Mouse (Mus musculus): ENCODE results near the gene Hoxd9.

The Hoxd9 gene

DNA sequence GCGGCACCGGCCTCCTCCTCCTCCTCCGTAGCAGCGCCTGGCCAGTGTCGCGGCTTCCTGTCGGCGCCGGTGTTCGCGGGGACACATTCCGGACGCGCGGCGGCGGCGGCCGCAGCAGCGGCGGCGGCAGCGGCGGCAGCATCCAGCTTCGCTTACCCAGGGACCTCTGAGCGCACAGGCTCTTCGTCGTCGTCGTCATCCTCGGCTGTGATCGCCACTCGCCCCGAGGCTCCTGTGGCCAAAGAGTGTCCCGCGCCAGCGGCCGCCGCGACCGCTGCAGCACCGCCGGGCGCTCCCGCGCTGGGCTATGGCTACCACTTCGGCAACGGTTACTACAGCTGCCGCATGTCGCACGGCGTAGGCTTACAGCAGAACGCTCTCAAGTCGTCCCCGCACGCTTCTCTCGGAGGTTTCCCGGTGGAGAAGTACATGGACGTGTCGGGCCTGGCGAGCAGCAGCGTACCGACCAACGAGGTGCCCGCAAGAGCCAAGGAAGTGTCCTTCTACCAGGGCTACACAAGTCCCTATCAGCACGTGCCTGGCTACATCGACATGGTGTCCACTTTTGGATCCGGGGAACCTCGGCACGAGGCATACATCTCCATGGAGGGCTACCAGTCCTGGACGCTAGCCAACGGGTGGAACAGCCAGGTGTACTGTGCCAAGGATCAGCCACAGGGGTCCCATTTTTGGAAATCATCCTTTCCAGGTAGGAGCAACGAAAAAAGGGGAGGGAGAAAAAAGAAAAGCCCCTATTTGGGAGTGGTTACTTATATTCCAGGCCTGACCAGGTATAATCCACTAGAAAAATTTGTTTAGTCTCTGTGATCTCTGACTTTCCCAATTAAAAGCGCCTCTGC lies 28.9 kb upstream of the Hoxd9 start:
- no peak for DNase-seq (ENCODE audit: low spot score in 2 of 2)

DNA sequence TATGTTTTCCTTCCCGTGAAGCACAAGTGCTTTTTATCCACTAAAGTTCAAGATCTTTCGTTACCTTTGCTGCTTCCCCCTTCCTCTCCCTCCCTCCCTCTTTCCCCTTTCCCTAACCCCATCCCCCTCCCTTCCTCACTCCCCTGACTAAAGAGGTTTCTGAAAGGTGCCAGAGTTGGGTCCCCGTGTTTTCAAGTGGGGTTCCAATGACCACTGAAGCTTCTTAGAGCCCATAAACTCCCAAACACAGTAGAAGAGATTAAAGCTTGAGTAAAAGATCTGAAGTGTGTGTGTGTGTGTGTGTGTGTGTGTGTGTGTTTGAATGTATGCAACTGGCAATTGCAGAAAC lies 28.3 kb upstream of the Hoxd9 start:
- DNase-seq (ENCODE audit: low spot score in 2 of 2) = no peak

DNA sequence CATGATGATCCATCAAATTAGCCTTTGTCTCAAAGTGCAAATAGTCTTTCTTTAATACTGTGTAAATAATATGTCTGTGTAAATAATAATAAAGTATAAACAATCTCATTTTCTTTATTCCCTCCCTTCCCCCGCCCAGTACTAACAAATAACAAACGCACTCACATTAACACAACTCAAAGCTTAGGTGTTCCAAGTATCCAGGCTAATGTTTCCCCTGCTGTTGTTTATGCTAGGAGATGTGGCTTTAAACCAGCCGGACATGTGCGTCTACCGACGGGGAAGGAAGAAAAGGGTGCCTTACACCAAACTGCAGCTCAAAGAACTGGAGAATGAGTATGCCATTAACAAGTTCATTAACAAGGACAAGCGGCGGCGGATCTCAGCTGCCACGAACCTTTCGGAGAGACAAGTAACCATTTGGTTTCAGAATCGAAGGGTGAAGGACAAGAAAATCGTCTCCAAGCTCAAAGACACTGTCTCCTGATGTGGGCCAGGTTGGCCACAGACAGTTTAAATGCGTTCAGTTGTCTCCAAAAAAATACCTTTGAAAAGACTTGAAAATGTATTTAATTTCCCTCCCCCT lies 27.8 kb upstream of the Hoxd9 start:
- no peak for DNase-seq (ENCODE audit: low spot score in 2 of 2)

DNA sequence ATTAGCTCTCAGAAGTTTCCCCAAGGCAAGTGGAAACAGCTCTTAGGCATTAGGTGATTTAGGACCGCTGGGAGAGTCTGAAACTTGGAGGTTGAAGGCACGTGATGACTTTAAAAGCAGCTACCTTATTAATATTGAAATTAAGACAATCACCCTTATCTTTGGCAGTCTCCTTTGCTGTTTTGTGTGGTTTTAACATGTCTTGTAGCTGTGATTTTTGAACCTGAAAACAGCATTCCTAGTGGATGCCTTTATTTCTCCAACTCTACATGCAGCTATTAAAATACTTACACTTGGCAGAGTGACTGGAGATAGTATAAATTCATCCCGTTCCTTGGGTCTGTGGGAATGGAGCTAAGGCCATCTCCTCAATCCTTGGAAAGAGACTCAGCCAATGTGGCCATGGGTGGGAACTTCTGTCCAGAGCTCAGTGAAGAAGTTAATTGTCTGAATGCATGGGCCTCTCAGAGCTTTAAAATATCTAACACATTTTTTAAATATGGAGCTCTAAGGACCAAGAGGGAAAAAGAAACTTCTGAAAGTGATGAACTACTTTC lies 26.8 kb upstream of the Hoxd9 start:
- no peak for DNase-seq (ENCODE audit: low spot score in 2 of 2)

DNA sequence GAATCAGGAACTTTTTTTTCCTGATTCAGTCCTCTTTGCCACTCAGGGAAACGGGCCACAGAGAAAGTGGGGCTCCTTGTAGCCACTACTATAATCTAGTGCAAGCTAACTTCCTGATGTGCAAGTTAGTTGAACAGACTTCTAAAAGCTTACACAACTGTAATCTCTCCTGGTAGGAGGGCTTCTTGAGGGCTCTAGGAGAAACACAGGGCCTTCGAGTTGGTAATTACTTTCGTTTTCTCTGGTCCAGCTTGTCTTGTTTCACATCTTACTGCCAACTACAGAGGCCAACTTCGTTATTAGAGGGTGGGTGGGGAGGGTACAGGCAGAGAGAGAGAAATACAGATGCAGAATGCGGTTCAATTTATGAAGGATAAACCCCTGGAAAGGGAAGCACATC lies 25.7 kb upstream of the Hoxd9 start:
- DNase-seq (ENCODE audit: low spot score in 2 of 2) = no peak

DNA sequence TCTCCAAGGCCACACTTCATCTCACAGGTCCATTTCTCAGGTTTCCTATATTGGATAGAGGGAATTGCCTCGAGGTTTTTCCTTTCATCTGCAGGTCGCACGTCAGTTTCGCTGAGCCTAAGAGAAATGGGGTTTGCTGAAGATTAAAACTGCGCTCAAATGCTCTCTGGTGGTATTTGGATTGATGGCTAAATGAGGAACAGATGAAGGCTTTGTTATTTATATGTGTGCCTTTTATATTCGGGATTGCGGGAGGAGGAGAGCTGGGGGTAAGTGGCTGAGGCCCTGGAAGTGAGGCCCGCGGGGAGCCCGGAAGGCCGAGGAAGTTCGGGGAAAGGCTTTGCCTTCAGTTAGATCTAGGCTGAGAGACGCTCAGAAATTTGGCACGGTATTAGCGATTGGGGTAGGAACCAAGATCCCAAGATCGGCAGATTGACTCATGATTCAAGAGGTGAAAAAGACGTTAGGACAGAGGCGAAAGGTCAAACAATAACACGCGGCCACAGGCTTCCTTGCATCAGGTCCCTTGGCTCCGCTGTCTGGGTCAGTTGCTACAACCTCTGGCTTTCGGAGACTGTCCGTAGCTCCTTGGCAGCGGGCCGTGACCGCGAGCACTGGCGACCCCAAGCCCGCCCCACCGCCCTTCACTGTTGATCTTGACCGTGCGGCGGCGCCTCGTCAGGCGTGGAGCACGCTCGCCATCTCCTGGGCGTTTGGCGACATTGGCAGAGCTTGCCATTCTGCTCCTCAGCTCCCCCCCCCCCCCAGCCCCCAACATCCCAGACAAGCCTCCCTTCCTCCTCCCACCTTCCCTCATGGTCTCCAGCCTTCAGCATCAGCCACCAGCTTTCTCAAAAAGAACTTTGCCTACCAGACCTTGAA lies 24.8 kb upstream of the Hoxd9 start:
- DNase-seq (ENCODE audit: low spot score in 2 of 2) = no peak

DNA sequence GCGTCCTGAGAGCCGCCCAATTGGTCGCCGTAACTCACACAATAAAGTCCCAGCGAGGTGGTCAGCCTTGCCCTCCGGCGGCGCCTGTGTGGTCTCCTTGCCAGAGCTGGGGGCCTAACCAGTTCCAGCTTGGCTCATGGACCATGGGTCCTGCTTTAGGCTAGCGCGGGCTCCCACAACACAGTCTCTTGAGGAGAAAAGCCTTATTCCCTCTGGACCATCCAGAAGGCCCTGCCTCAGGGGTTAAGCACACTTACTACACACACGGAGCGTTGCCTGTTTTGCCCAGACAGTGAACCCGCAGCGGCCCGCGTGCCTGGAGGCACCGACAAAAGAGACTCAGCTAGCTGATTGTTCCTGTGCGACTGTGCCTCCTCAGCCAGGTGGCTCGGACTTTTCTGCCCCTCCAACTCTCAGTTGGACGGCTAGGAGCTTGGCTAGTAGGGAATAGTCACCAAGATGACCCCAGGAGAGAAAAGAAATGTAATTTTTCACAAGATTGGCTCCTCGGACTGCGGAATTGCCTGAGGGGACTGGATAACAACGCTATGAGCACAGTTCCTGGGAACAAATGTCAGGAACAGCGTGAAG lies 23.6 kb upstream of the Hoxd9 start:
- no peak for DNase-seq (ENCODE audit: low spot score in 2 of 2)

DNA sequence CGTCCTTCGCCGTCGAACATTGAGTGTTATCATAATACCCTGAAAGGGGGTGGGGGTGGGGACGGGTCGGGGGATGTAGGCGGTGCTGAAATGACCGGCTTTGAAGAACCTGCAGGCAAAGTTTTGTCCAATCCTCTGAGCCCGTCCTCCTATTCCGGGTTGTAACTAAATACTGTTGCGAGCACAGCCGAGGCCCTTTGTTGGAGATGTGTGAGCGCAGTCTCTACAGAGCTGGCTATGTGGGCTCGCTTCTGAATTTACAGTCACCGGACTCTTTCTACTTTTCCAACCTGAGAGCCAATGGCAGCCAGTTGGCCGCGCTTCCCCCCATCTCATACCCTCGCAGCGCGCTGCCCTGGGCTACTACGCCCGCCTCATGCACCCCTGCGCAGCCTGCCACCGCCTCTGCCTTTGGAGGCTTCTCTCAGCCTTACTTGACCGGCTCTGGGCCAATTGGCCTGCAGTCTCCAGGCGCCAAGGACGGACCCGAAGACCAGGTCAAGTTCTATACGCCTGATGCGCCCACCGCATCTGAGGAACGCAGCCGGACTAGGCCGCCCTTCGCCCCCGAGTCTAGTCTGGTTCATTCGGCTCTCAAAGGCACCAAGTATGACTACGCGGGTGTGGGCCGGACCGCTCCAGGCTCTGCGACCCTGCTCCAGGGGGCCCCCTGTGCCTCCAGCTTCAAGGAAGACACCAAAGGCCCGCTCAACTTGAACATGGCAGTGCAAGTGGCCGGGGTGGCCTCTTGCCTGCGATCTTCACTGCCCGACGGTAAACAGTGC lies 22.5 kb upstream of the Hoxd9 start, which contains the start of gene Hoxd12:
Gene Hoxd12 (plus strand): TSS at position 133 of the 785 bp plus-strand sequence.
- DNase-seq (ENCODE audit: low spot score in 2 of 2) = no peak

DNA sequence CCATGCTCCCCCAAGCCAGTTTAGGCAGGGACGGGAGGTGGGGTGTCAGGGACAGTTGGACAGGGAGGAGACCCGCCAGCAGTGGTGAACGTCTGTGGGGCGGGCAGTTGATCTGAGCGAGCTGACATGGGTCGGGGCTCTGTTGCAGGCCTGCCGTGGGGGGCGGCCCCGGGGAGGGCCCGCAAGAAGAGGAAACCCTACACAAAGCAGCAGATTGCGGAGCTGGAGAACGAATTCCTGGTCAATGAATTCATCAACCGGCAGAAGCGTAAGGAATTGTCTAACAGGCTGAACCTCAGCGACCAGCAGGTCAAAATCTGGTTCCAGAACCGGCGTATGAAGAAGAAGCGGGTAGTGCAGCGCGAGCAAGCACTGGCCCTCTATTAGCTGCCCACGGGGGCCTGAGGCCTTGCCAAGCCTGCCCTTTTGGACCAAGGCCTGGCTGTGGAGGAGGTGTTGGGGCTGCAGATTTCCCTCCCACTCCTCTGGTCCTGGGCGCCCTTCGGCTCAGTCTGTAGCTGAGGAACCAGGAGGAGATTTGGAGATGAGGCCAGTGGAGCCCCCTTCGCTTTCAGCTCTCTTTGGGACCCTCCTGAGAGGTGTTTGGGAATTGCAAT lies 21.8 kb upstream of the Hoxd9 start:
- no peak for DNase-seq (ENCODE audit: low spot score in 2 of 2)

DNA sequence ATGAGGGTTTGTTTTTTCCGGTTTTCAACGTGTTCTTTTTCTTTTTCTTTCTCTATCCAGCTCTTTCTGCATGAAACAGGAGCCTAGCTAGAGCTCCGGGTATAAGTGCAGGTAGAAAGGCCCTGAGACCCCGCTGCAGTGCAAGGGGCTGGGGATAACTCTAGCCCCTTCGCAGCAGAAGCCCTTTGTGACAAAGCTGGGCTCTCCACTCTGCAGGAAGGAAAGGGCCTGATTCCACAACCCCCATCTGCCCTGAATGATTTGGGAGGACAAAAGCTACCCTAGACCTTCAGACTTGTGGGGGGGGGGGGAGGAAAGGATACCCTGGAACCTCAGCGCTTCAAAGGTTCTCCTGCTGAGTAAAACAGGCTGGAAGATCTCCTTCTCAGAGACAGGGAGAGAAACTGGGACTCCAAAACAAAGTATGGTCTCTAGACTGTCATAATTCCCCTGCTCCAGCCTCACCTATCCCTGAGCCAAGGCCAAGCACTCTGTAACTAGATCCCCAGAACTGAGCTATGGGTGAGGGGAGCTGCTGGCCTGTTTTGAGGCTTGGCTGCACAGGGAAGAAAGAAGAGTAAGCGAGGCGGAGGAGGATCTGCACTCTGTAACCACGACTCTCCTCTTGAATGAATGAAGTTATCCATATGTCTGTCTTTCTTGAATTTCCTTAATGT lies 21.0 kb upstream of the Hoxd9 start:
- no peak for DNase-seq (ENCODE audit: low spot score in 2 of 2)

DNA sequence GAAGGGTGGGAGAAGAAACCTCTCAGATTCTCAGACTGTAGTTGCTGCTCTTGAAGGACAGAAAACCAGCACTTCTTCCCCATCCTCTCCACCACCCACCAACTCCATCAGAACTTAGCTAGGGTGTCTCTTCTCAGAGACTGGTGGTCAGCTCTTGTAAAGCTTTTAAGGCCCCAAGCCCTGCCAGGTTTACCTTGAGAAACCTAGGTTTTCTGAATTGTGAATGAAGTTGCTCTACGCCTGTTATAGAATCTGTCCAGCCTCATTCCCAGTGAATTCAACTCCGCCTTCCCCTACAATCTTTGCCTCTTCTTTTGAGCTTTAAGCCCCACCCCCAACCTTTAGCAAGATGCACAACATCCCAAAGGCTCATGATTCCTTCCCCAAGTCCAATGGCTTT lies 20.4 kb upstream of the Hoxd9 start:
- no peak for DNase-seq (ENCODE audit: low spot score in 2 of 2)

DNA sequence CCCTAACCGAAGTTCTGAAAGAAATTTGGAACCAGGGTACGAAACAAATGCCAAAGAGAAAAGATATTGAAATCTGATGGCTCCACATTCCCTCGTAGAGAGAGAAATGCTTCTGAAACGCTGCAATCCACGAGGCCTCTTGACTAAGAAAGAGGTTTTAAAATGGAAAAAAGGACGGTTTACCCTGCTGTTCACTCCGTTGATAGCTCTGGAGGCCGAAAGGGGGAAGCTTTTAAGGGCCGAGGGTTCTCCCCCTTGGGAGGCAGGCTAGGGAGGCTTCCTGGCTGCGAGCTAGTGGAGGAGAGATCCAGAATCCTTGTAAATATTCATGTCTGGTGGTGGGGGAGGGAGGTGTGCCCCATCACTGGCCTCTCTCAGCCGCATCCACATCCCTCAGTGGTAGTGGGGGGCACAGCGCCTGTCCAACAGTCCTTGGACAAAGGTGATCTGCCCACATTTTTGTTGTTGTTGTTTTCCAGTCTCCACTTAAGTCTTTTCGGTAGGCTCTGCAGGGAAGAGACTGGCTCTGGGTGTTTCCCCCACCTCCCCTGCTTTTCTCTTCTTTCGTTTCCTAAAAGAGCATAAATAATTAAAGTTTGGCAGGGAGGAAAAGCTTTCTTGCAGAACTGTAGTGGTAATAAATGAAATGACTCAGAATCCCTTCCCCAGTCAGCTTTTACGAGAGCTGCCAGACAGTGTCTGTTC lies 18.5 kb upstream of the Hoxd9 start, which contains the start of gene Hoxd11:
Gene Hoxd11 (plus strand): TSS at position 667 of the 705 bp plus-strand sequence.
- no peak for DNase-seq (ENCODE audit: low spot score in 2 of 2)

DNA sequence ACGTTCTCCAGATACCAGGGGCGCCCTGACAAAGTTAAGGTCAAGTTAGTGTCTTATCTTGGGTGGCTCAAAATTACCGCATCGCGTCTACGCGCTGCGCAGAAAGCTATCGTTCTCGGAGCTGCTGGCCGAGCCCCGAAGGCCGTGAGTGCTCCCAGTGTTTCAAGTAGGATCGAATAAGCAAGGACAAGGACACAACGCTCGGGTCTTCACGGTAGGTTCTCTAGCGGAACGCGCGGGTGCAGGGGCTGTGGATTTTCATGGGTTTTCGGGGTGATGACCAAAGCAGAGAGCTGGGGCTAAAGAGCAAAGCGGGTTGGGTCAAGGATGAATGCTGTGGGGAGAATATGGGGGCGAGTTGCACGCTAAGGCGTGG lies 17.9 kb upstream of the Hoxd9 start:
- DNase-seq (ENCODE audit: low spot score in 2 of 2) = no peak

DNA sequence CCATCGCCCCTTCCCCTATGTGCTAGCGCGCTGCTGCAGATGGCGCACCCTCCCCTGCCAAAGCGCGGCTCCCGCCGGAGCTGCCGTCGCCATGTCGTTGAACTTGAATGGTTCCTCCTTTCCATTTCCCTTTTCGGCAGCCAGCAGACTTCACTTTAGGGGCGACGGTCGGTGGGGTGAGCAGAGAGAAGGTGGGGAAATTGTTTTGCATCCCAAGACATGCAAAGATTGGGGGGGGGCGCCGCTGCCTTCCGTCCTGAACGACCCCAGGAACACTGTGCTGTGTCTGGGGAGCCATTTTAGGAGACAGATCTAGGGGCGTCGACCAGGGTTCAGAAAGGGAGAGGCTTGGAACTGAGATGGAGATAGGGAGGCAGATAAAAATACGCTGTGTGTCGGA lies 17.5 kb upstream of the Hoxd9 start:
- no peak for DNase-seq (ENCODE audit: low spot score in 2 of 2)

DNA sequence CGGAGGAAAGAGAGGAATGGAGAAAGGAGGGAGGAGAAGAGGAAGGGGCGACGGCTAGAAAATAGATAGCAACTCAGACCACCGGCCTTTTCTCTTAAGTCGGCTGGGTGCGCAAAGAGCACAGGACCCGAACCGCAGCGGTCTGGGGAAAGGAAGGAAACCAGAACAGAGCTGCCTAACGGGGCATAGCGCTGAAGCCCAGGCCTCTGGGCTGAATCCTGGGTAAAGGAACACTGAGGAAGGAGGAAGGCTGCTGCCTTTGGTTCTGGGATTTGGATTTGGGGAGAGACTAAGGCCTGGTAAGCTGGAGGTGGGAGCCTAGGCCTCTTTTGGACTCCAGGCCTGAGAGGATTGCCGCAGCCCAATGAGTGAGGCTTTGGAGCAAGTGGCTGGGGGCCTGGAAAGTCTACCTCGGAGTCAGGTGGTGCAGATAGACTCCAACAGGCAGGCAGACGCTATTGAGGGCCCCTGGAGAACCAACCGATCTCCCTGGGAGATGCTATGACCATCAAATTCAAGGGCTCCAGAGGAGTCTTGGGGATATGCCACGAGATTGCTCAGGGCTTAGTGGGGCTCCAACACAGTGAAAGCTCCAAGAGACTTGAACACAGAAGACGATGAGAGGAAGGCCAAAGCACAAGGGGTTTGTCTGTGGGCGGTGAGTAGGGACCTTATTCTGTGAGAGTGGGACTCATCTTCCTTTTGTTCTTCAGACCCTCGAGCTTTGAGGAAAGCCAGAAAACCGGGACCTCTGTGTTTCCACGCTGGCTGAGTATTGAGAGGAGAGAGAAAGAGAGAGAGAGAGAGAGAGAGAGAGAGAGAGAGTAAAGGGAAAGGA lies 16.7 kb upstream of the Hoxd9 start:
- DNase-seq (ENCODE audit: low spot score in 2 of 2) = no peak

DNA sequence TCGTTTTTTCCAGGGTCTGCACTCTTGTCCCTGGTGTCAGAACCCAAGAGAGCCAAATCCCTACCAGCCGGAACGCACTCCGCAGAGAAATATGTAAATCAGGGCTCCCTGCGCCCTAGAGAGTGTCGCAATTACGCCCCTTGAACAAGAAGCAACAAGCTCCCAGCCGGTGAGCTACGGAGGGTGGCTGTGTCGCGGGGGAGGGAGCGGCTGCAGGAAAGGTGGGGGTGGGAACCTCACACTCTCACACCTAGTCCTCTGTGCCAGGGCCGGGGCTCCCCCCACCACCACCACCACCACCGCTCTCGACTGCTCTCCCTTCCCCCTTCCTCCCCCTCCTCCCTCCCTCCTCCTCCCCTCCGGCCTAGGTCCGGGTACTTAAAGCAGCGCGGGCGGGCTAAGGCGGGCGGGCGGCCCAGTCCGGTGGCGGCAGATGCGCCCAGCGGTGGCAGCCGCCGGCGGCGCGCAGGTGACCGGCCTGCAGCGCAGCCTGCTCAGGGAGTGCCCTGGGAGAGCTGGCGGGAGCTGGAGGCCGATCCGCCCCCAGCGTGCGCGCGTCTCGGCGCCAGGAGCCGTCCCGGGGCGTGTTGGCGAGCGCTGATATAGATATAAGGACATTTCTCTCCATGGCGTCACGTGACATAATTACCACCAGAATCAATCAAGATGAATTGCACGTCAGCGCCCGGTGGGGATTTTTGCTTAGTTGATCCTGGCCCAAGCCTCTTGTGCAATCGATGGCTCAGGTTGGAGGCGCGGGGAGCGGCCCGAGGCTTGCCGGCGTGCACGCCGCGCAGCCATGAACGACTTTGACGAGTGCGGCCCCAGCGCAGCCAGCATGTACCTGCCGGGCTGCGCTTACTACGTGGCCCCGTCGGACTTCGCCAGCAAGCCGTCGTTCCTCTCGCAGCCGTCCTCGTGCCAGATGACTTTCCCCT lies 15.7 kb upstream of the Hoxd9 start:
- DNase-seq (ENCODE audit: low spot score in 2 of 2) = no peak

DNA sequence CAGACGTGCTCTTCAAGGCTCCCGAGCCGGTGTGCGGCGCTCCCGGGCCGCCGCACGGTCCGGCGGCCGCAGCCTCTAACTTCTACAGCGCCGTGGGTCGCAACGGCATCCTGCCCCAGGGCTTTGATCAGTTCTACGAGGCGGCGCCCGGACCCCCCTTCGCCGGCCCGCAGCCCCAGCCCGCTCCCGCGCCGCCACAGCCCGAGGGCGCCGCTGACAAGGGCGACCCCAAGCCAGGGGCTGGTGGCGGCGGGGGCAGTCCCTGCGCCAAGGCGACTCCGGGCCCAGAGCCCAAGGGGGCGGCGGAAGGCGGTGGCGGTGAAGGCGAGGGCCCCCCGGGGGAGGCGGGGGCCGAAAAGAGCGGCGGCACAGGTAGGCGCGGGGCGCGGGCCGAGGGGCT lies 14.7 kb upstream of the Hoxd9 start:
- DNase-seq (ENCODE audit: low spot score in 2 of 2) = no peak
